Mouse (Mus musculus) hindbrain, embryonic 10.5 days (tissue): ENCODE data around the gene Sp2. TPM values are rescaled to one million over a fixed set of nuclear protein-coding genes. Genes with fewer than 3 reads are reported as not detected.

Source experiments
- DNase-seq: peaks from one replicate; pipeline ENCODE4 v3.0.0-alpha.2; 2017; ENCODE audit warnings: low spot score
- H3K27ac ChIP-seq: fragments of 300-500 bp; sonication (generic); 2 replicates; pipeline ENCODE4 v1.5.1; 2016; ENCODE audit warnings: mild to moderate bottlenecking, moderate library complexity
- H3K27me3 ChIP-seq: fragments of 300-500 bp; sonication (generic); 2 replicates; pipeline ENCODE4 v1.6.1; 2016; ENCODE audit warnings: mild to moderate bottlenecking; ENCODE audit not compliant: poor library complexity, insufficient read depth, severe bottlenecking
- H3K36me3 ChIP-seq: fragments of 300-500 bp; sonication (generic); 2 replicates; pipeline ENCODE4 v1.6.1; 2016; ENCODE audit warnings: mild to moderate bottlenecking, moderate library complexity
- H3K4me1 ChIP-seq: fragments of 300-500 bp; sonication (generic); replicated peaks from 2 replicates; pipeline ENCODE4 v1.6.1; 2016; ENCODE audit warnings: mild to moderate bottlenecking
- H3K4me3 ChIP-seq: fragments of 300-500 bp; sonication (generic); 2 replicates; pipeline ENCODE4 v1.5.1; 2016; ENCODE audit warnings: mild to moderate bottlenecking, moderate library complexity
- H3K9me3 ChIP-seq: fragments of 300-500 bp; sonication (generic); 2 replicates; pipeline ENCODE4 v1.6.1; 2016; ENCODE audit warnings: mild to moderate bottlenecking, moderate library complexity
- WGBS: fragments of 180-500 bp; shearing (Covaris S2); methylation state at CpG from one replicate; pipeline ENCODE4 v1.1.7; 2016; 5-methylcytosine and 5-hydroxymethylcytosine counted together
- polyA plus RNA-seq: library from polyadenylated mRNA; unstranded; fragments of >200 nt; fragmentation: Nextera tagmentation; extraction: Ambion mirVana; gene quantifications from 2 replicates; pipeline ENCODE4 v1.2.1, GENCODE M21; 2016

Sp2 gene
- polyA plus RNA-seq, 1 experiment from 2014 or later, result 31.4 TPM

- Histone ChIP-seq H3K9me3 (no peaks in the 10 kb centered on the region), H3K4me1 (peaks cover 28% of the 10 kb centered on the region), H3K4me3 (no peak within 1 kb of the TSS), H3K36me3 (no peaks in the 10 kb centered on the region), H3K27ac (peak within 1 kb of the TSS; percentile 66), H3K27me3 (peaks cover 29% of the 10 kb centered on the region)
- no peak for DNase-seq
- WGBS, result 76% methylated on average over 2 of the region's 2 CpGs
These were observed 54.7 kb downstream of the Sp2 start, which contains the start of gene Prr15l for GRCm38 (mm10) chr11:96928088-96928487. Gene Prr15l, plus strand, starts transcription at chr11:96928104.

- no peaks in the 10 kb centered on the region for H3K36me3 ChIP-seq
- 85% methylated on average over 5 of the region's 5 CpGs for WGBS
- H3K4me1 ChIP-seq, result peaks cover 23% of the 10 kb centered on the region
- no peak overlapping the region for H3K4me3 ChIP-seq
- peaks cover 29% of the 10 kb centered on the region for H3K27me3 ChIP-seq
- DNase-seq, result no peak
- no peaks in the 10 kb centered on the region for H3K9me3 ChIP-seq
- H3K27ac ChIP-seq, result no peak overlapping the region
These were observed 56.2 kb downstream of the Sp2 start for GRCm38 (mm10) chr11:96926587-96926986.

- Histone ChIP-seq H3K4me3 (no peak overlapping the region), H3K27me3 (peaks cover 29% of the 10 kb centered on the region), H3K36me3 (no peaks in the 10 kb centered on the region), H3K4me1 (peaks cover 21% of the 10 kb centered on the region), H3K9me3 (no peaks in the 10 kb centered on the region), H3K27ac (no peak overlapping the region)
- WGBS, result 84% methylated on average over 12 of the region's 12 CpGs
- no peak for DNase-seq
These were observed 57.1 kb downstream of the Sp2 start for GRCm38 (mm10) chr11:96925469-96926148.

- no peak overlapping the region for H3K4me3 ChIP-seq
- peaks cover 19% of the 10 kb centered on the region for H3K4me1 ChIP-seq
- no peaks in the 10 kb centered on the region for H3K9me3 ChIP-seq
- no peaks in the 10 kb centered on the region for H3K36me3 ChIP-seq
- H3K27ac ChIP-seq, result no peak overlapping the region
- H3K27me3 ChIP-seq, result peaks cover 26% of the 10 kb centered on the region
- 86% methylated on average over 11 of the region's 11 CpGs for WGBS
- no peak for DNase-seq
These were observed 57.9 kb downstream of the Sp2 start for GRCm38 (mm10) chr11:96924861-96925260.

- Histone ChIP-seq H3K4me3 (no peak overlapping the region), H3K36me3 (no peaks in the 10 kb centered on the region), H3K27ac (no peak overlapping the region), H3K27me3 (0 out of 2 replicates have a peak, but pooled peaks cover 7% of the 10 kb centered on the region), H3K4me1 (peaks cover 15% of the 10 kb centered on the region), H3K9me3 (no peaks in the 10 kb centered on the region)
- no peak for DNase-seq
- WGBS, result 62% methylated on average over 6 of the region's 6 CpGs
These were observed 63.8 kb downstream of the Sp2 start for GRCm38 (mm10) chr11:96919003-96919402.

GRCm38 (mm10) chr11:96917415-96917814 lies 65.3 kb downstream of the Sp2 start:
- Histone ChIP-seq H3K4me3 (peak overlapping the region; percentile 85; the same call in 1 of the 2 replicates), H3K4me1 (peaks cover 22% of the 10 kb centered on the region), H3K36me3 (peaks cover 14% of the 10 kb centered on the region), H3K27me3 (0 out of 2 replicates have a peak, but pooled peaks cover 4% of the 10 kb centered on the region), H3K9me3 (no peaks in the 10 kb centered on the region), H3K27ac (peak overlapping the region; percentile 91; the same call in 1 of the 2 replicates)
- no peak for DNase-seq
- 87% methylated on average over 6 of the region's 6 CpGs for WGBS

- 36% methylated on average over 13 of the region's 13 CpGs for WGBS
These were observed 65.8 kb downstream of the Sp2 start for GRCm38 (mm10) chr11:96916885-96917396.

GRCm38 (mm10) chr11:96916044-96916884 lies 66.5 kb downstream of the Sp2 start, which contains the start of gene Cdk5rap3:
Gene Cdk5rap3, minus strand, starts transcription at chr11:96916496.
- WGBS, result under 1% methylated on average over 55 of the region's 55 CpGs
- H3K27me3 ChIP-seq, result 0 out of 2 replicates have a peak, but pooled peaks cover 4% of the 10 kb centered on the region
- DNase-seq, result peak; percentile 100
- H3K9me3 ChIP-seq, result no peaks in the 10 kb centered on the region
- H3K4me1 ChIP-seq, result peaks cover 24% of the 10 kb centered on the region
- peaks cover 26% of the 10 kb centered on the region for H3K36me3 ChIP-seq
- H3K27ac ChIP-seq, result peak within 1 kb of the TSS; percentile 91
- H3K4me3 ChIP-seq, result peak within 1 kb of the TSS; percentile 85

More at GRCm38 (mm10) chr11:96916885-96917396, 65.8 kb downstream of the Sp2 start:
- Histone ChIP-seq H3K27ac (peak overlapping the region; percentile 91; the same call in 1 of the 2 replicates), H3K4me3 (peak overlapping the region; percentile 85), H3K36me3 (peaks cover 19% of the 10 kb centered on the region), H3K9me3 (no peaks in the 10 kb centered on the region), H3K27me3 (0 out of 2 replicates have a peak, but pooled peaks cover 4% of the 10 kb centered on the region), H3K4me1 (peaks cover 22% of the 10 kb centered on the region)
- no peak for DNase-seq

- WGBS, result 87% methylated on average over 11 of the region's 11 CpGs
- no peak overlapping the region for H3K27ac ChIP-seq
- peaks cover 57% of the 10 kb centered on the region for H3K4me1 ChIP-seq
- H3K27me3 ChIP-seq, result 0 out of 2 replicates have a peak, but pooled peaks cover 4% of the 10 kb centered on the region
- DNase-seq, result no peak
- no peak overlapping the region for H3K4me3 ChIP-seq
- peaks cover 59% of the 10 kb centered on the region for H3K36me3 ChIP-seq
- no peaks in the 10 kb centered on the region for H3K9me3 ChIP-seq
These were observed 70.1 kb downstream of the Sp2 start for GRCm38 (mm10) chr11:96912682-96913081.

GRCm38 (mm10) chr11:96910003-96910402 lies 72.8 kb downstream of the Sp2 start:
- Histone ChIP-seq H3K9me3 (no peaks in the 10 kb centered on the region), H3K36me3 (peaks cover 79% of the 10 kb centered on the region), H3K27me3 (no peaks in the 10 kb centered on the region), H3K4me1 (peaks cover 73% of the 10 kb centered on the region), H3K4me3 (no peak overlapping the region), H3K27ac (peak overlapping the region; percentile 95)
- DNase-seq, result peak; percentile 88
- WGBS, result 21% methylated on average over 7 of the region's 7 CpGs

- H3K36me3 ChIP-seq, result peaks cover 76% of the 10 kb centered on the region
- peak overlapping the region; percentile 95 for H3K27ac ChIP-seq
- no peaks in the 10 kb centered on the region for H3K9me3 ChIP-seq
- DNase-seq, result no peak
- 88% methylated on average over 12 of the region's 12 CpGs for WGBS
- H3K27me3 ChIP-seq, result no peaks in the 10 kb centered on the region
- H3K4me3 ChIP-seq, result no peak overlapping the region
- H3K4me1 ChIP-seq, result peaks cover 77% of the 10 kb centered on the region
These were observed 74.2 kb downstream of the Sp2 start for GRCm38 (mm10) chr11:96908594-96908993.

GRCm38 (mm10) chr11:96906431-96907161 lies 76.2 kb downstream of the Sp2 start:
- peaks cover 93% of the 10 kb centered on the region for H3K4me1 ChIP-seq
- H3K36me3 ChIP-seq, result peaks cover 56% of the 10 kb centered on the region
- no peaks in the 10 kb centered on the region for H3K27me3 ChIP-seq
- peak overlapping the region; percentile 3; the same call in 1 of the 2 replicates for H3K4me3 ChIP-seq
- DNase-seq, result peak; percentile 77
- no peaks in the 10 kb centered on the region for H3K9me3 ChIP-seq
- H3K27ac ChIP-seq, result peak overlapping the region; percentile 95
- whole genome bisulfite sequencing, result 39% methylated on average over 15 of the region's 15 CpGs
